Mouse (Mus musculus) cerebellum, adult 11-12 months (tissue): ENCODE data around the gene Epas1.

Source experiments
- DNase-seq: peaks from one replicate; pipeline ENCODE4 v3.0.0; 2022

The Epas1 gene

GRCm38 (mm10) chr17:86791925-86792324 lies 38.4 kb downstream of the Epas1 start:
- no peak for DNase-seq

GRCm38 (mm10) chr17:86795773-86796172 lies 42.3 kb downstream of the Epas1 start:
- no peak for DNase-seq

- no peak for DNase-seq
Measured at GRCm38 (mm10) chr17:86797031-86797430, 43.5 kb downstream of the Epas1 start.

GRCm38 (mm10) chr17:86798460-86798859 lies 45.0 kb downstream of the Epas1 start:
- no peak for DNase-seq

- no peak for DNase-seq
Measured at GRCm38 (mm10) chr17:86798951-86799350, 45.5 kb downstream of the Epas1 start.

- DNase-seq = no peak
Measured at GRCm38 (mm10) chr17:86800535-86800934, 47.0 kb downstream of the Epas1 start.

GRCm38 (mm10) chr17:86801213-86801815 lies 47.8 kb downstream of the Epas1 start:
- DNase-seq = no peak

- DNase-seq = no peak
Measured at GRCm38 (mm10) chr17:86801876-86802275, 48.4 kb downstream of the Epas1 start.

- DNase-seq = no peak
Measured at GRCm38 (mm10) chr17:86802351-86802985, 49.0 kb downstream of the Epas1 start.

GRCm38 (mm10) chr17:86803147-86803546 lies 49.6 kb downstream of the Epas1 start:
- no peak for DNase-seq

GRCm38 (mm10) chr17:86803653-86804052 lies 50.2 kb downstream of the Epas1 start:
- no peak for DNase-seq

GRCm38 (mm10) chr17:86812029-86812428 lies 58.5 kb downstream of the Epas1 start:
- DNase-seq = peak; percentile 9

GRCm38 (mm10) chr17:86814320-86814719 lies 60.8 kb downstream of the Epas1 start:
- no peak for DNase-seq

- no peak for DNase-seq
Measured at GRCm38 (mm10) chr17:86815016-86815865, 61.7 kb downstream of the Epas1 start.

GRCm38 (mm10) chr17:86822017-86822737 lies 68.7 kb downstream of the Epas1 start:
- no peak for DNase-seq

- DNase-seq = no peak
Measured at GRCm38 (mm10) chr17:86824502-86825162, 71.1 kb downstream of the Epas1 start.

GRCm38 (mm10) chr17:86825163-86825902 lies 71.8 kb downstream of the Epas1 start:
- DNase-seq = no peak

GRCm38 (mm10) chr17:86826376-86826775 lies 72.9 kb downstream of the Epas1 start:
- no peak for DNase-seq

- no peak for DNase-seq
Measured at GRCm38 (mm10) chr17:86827391-86828165, 74.1 kb downstream of the Epas1 start.

GRCm38 (mm10) chr17:86828500-86828899 lies 75.0 kb downstream of the Epas1 start:
- DNase-seq = no peak
